9 mouse cellular contexts compared by ENCODE assay signal in genomic region chr10:19941063-19941462, GRCm38 (mm10). TPM values are rescaled to one million over a fixed set of nuclear protein-coding genes. Genes with fewer than 3 reads are reported as not detected.
A peak's percentile ranks its signal among the peaks of the same experiment; 100 is the strongest.
DNase-seq lines count a peak whose midpoint lies in the region; ATAC-seq and TF ChIP-seq lines count a peak whose summit lies in the region.
"Had no signal": no experiment of that assay in that cellular context is flagged by ENCODE, and none has a peak within 500 bp of the region (broad histone marks: within the 10 kb centered on the region; RNA-seq: fewer than 3 reads in every experiment).

No protein-coding gene starts in this region.

- peak; percentile 28 for DNase-seq in adrenal gland, postnatal 14 days
- no peak for DNase-seq in adrenal gland, postnatal 25 days
- DNase-seq in T-cell, adult 2 months (ENCODE audit: low spot score), result peak; percentile 17
- peak; percentile 33 to 65 for DNase-seq in left cerebral cortex, adult 9 months (ENCODE audit: low spot score in 2 of 2)
- peak; percentile 29 to 73 for DNase-seq in right cerebral cortex, postnatal 36 days (ENCODE audit: low spot score in 2 of 2)
- no peak for DNase-seq in stomach, postnatal 0 days (ENCODE audit: low spot score)

- no peak overlapping the region for H3K4me3 ChIP-seq in heart, embryonic 15.5 days
- H3K4me3 ChIP-seq in stomach, postnatal 0 days (ENCODE audit: low read depth, low read length), result no peak overlapping the region
- H3K4me3 ChIP-seq in midbrain, embryonic 13.5 days (replicated peaks), result no peak overlapping the region
- H3K4me3 ChIP-seq: embryonic facial prominence, embryonic 12.5 days had no signal

- WGBS in heart, embryonic 15.5 days, result 14% methylated on average over 6 of the region's 6 CpGs
- WGBS in stomach, postnatal 0 days, result 54% methylated on average over 6 of the region's 6 CpGs
- WGBS in midbrain, embryonic 13.5 days, result 75% methylated on average over 6 of the region's 6 CpGs

- H3K9me3 ChIP-seq in heart, embryonic 15.5 days (replicated peaks), result no peaks in the 10 kb centered on the region
- no peaks in the 10 kb centered on the region for H3K9me3 ChIP-seq in stomach, postnatal 0 days (ENCODE audit: control insufficient read depth, low read length)
- H3K9me3 ChIP-seq in midbrain, embryonic 13.5 days, result no peaks in the 10 kb centered on the region
- H3K9me3 ChIP-seq: embryonic facial prominence, embryonic 12.5 days had no signal

- H3K9ac ChIP-seq in heart, embryonic 15.5 days, result no peak overlapping the region
- no peak overlapping the region for H3K9ac ChIP-seq in stomach, postnatal 0 days (ENCODE audit: low read length)
- H3K9ac ChIP-seq in midbrain, embryonic 13.5 days (replicated peaks), result no peak overlapping the region
- H3K9ac ChIP-seq: embryonic facial prominence, embryonic 12.5 days had no signal

- TF ChIP-seq EP300 in stomach, postnatal 0 days (optimal IDR thresholded peaks at IDR 0.05), result no peak

- no peak for TF ChIP-seq CTCF in stomach, postnatal 0 days (IDR thresholded peaks at IDR 0.05; ENCODE audit: low read depth)

- H3K27me3 ChIP-seq in heart, embryonic 15.5 days, result no peaks in the 10 kb centered on the region
- no peaks in the 10 kb centered on the region for H3K27me3 ChIP-seq in stomach, postnatal 0 days (ENCODE audit: control insufficient read depth, insufficient read depth, low read length)
- H3K27me3 ChIP-seq in midbrain, embryonic 13.5 days, result peaks cover 19% of the 10 kb centered on the region
- H3K27me3 ChIP-seq: embryonic facial prominence, embryonic 12.5 days had no signal

- ATAC-seq in heart, embryonic 15.5 days (replicated peaks; ENCODE audit: insufficient number of reproducible peaks, insufficient read depth, low FRiP score, low read depth), result peak; percentile 41; the same call in 1 of the 2 replicates
- ATAC-seq in stomach, postnatal 0 days (ENCODE audit: low FRiP score, low TSS enrichment), result no peak
- no peak for ATAC-seq in midbrain, embryonic 13.5 days

- no peaks in the 10 kb centered on the region for H3K36me3 ChIP-seq in heart, embryonic 15.5 days
- H3K36me3 ChIP-seq in stomach, postnatal 0 days (ENCODE audit: control insufficient read depth, insufficient read depth, low read length), result no peaks in the 10 kb centered on the region
- H3K36me3 ChIP-seq in midbrain, embryonic 13.5 days, result no peaks in the 10 kb centered on the region
- H3K36me3 ChIP-seq: embryonic facial prominence, embryonic 12.5 days had no signal

- H3K27ac ChIP-seq in heart, embryonic 15.5 days, result peak overlapping the region; percentile 63
- no peak overlapping the region; the same call in 1 of the 2 replicates for H3K27ac ChIP-seq in stomach, postnatal 0 days (replicated peaks)
- no peak overlapping the region for H3K27ac ChIP-seq in midbrain, embryonic 13.5 days
- H3K27ac ChIP-seq: embryonic facial prominence, embryonic 12.5 days had no signal

- peaks cover 48% of the 10 kb centered on the region for H3K4me1 ChIP-seq in heart, embryonic 15.5 days (replicated peaks)
- H3K4me1 ChIP-seq in stomach, postnatal 0 days (replicated peaks; ENCODE audit: control insufficient read depth, insufficient read depth), result no peaks in the 10 kb centered on the region
- no peaks in the 10 kb centered on the region for H3K4me1 ChIP-seq in midbrain, embryonic 13.5 days (replicated peaks)

- H3K4me2 ChIP-seq in heart, embryonic 15.5 days, result no peak overlapping the region
- no peak overlapping the region for H3K4me2 ChIP-seq in stomach, postnatal 0 days (replicated peaks; ENCODE audit: low read depth)
- H3K4me2 ChIP-seq in midbrain, embryonic 13.5 days (replicated peaks), result no peak overlapping the region
- H3K4me2 ChIP-seq: embryonic facial prominence, embryonic 12.5 days had no signal

RNA-seq across cellular contexts. Expression of gene Map3k5, which starts 6.8 kb away (rescaled TPM):
- total RNA-seq in adrenal gland, postnatal 14 days (2021), result 23.3 and 23.9 TPM in 2 replicates
- 20.3 and 22.9 TPM in 2 replicates for total RNA-seq in adrenal gland, postnatal 25 days (2021)
- polyA plus RNA-seq in heart, embryonic 15.5 days (2015; fragmentation: Nextera tagmentation; extraction: Ambion mirVana), result 2.6 and 3.2 TPM in 2 replicates
- 2.4 and 3.1 TPM in 2 replicates for polyA plus RNA-seq in stomach, postnatal 0 days (2015; fragmentation: Nextera tagmentation; extraction: Ambion mirVana)
- polyA plus RNA-seq in midbrain, embryonic 13.5 days (2015; fragmentation: Nextera tagmentation; extraction: Ambion mirVana), result 0.50 and 0.68 TPM in 2 replicates

RNA-seq across cellular contexts. Expression of gene Pex7, which starts 33.6 kb away (rescaled TPM):
- 41.4 and 42.3 TPM in 2 replicates for total RNA-seq in adrenal gland, postnatal 14 days (2021)
- total RNA-seq in adrenal gland, postnatal 25 days (2021), result 47.3 and 57.8 TPM in 2 replicates
- polyA plus RNA-seq in heart, embryonic 15.5 days (2015; fragmentation: Nextera tagmentation; extraction: Ambion mirVana), result 33.9 and 34.8 TPM in 2 replicates
- polyA plus RNA-seq in stomach, postnatal 0 days (2015; fragmentation: Nextera tagmentation; extraction: Ambion mirVana), result 56.0 and 60.8 TPM in 2 replicates
- polyA plus RNA-seq in midbrain, embryonic 13.5 days (2015; fragmentation: Nextera tagmentation; extraction: Ambion mirVana), result 24.8 and 26.4 TPM in 2 replicates

Comparison
In these comparisons a context has a peak if more than half of its experiments do, and no peak if none do; other contexts are left out.
1. DNase-seq: peak in adrenal gland, postnatal 14 days (single experiment), T-cell, adult 2 months (single experiment), left cerebral cortex, adult 9 months (2 of 2) and right cerebral cortex, postnatal 36 days (2 of 2); none in adrenal gland, postnatal 25 days (single experiment) and stomach, postnatal 0 days (single experiment).